Comparison of ENCODE assay signal across 8 mouse cellular contexts in genomic region chr4:102088235-102088867, GRCm38 (mm10). TPM values are rescaled to one million over a fixed set of nuclear protein-coding genes. Genes with fewer than 3 reads are reported as not detected.
DNase-seq lines count a peak whose midpoint lies in the region; ATAC-seq lines count a peak whose summit lies in the region.

No protein-coding gene starts in this region.

- DNase-seq in kidney, postnatal 14 days = no peak
- DNase-seq in cerebellum, postnatal 10 days = peak; percentile 60 to 70
- peak; percentile 25 to 43 for DNase-seq in frontal cortex, postnatal 36 days (ENCODE audit: low spot score in 2 of 2)
- DNase-seq in Muller cell, postnatal 12 days (ENCODE audit: inconsistent ontology term) = no peak

- no peak overlapping the region for H3K27ac ChIP-seq in kidney, embryonic 16.5 days (ENCODE audit: low read length)
- no peak overlapping the region for H3K27ac ChIP-seq in liver, embryonic 16.5 days (ENCODE audit: low read length)
- no peak overlapping the region for H3K27ac ChIP-seq in stomach, embryonic 15.5 days

- H3K4me1 ChIP-seq in kidney, embryonic 16.5 days (ENCODE audit: insufficient read depth, low read length) = 0 out of 2 replicates have a peak, but pooled peaks cover 10% of the 10 kb centered on the region
- no peaks in the 10 kb centered on the region for H3K4me1 ChIP-seq in liver, embryonic 16.5 days (ENCODE audit: control insufficient read depth, low read depth, low read length)
- H3K4me1 ChIP-seq in stomach, embryonic 15.5 days = peaks cover 10% of the 10 kb centered on the region

- H3K9me3 ChIP-seq in kidney, embryonic 16.5 days (ENCODE audit: low read length) = no peaks in the 10 kb centered on the region
- no peaks in the 10 kb centered on the region for H3K9me3 ChIP-seq in liver, embryonic 16.5 days (replicated peaks; ENCODE audit: control insufficient read depth, low read length)
- no peaks in the 10 kb centered on the region for H3K9me3 ChIP-seq in stomach, embryonic 15.5 days

- peak overlapping the region; percentile 57 for H3K4me3 ChIP-seq in kidney, embryonic 16.5 days (ENCODE audit: low read length)
- peak overlapping the region; percentile 14 for H3K4me3 ChIP-seq in liver, embryonic 16.5 days (ENCODE audit: low read depth, low read length)
- H3K4me3 ChIP-seq in stomach, embryonic 15.5 days (replicated peaks) = peak overlapping the region; percentile 50

- ATAC-seq in kidney, embryonic 16.5 days (ENCODE audit: low FRiP score, low TSS enrichment) = peak; percentile 61; the same call in 1 of the 2 replicates
- no peak for ATAC-seq in liver, embryonic 16.5 days (ENCODE audit: low read depth)
- ATAC-seq in stomach, embryonic 15.5 days (ENCODE audit: insufficient read depth, low FRiP score, low read depth) = no peak
- ATAC-seq in megakaryocyte-erythroid progenitor cell, adult 5-6 weeks (replicated peaks; ENCODE audit: low FRiP score, low TSS enrichment, poor library complexity, severe bottlenecking) = no peak

- H3K36me3 ChIP-seq in kidney, embryonic 16.5 days (ENCODE audit: insufficient read depth, low read length) = no peaks in the 10 kb centered on the region
- no peaks in the 10 kb centered on the region for H3K36me3 ChIP-seq in liver, embryonic 16.5 days (ENCODE audit: control insufficient read depth, insufficient read depth)
- no peaks in the 10 kb centered on the region for H3K36me3 ChIP-seq in stomach, embryonic 15.5 days

- peak overlapping the region; percentile 54 for H3K9ac ChIP-seq in kidney, embryonic 16.5 days (replicated peaks; ENCODE audit: low read length)
- H3K9ac ChIP-seq in liver, embryonic 16.5 days (ENCODE audit: low read depth, low read length) = no peak overlapping the region
- H3K9ac ChIP-seq in stomach, embryonic 15.5 days = no peak overlapping the region; the same call in 1 of the 2 replicates

- peak overlapping the region; percentile 95 for H3K4me2 ChIP-seq in kidney, embryonic 16.5 days (replicated peaks; ENCODE audit: low read depth, low read length)
- H3K4me2 ChIP-seq in liver, embryonic 16.5 days (ENCODE audit: low read depth, low read length) = peak overlapping the region; percentile 38
- peak overlapping the region; percentile 99 for H3K4me2 ChIP-seq in stomach, embryonic 15.5 days

- H3K27me3 ChIP-seq in kidney, embryonic 16.5 days (ENCODE audit: insufficient read depth, low read length) = peaks cover 36% of the 10 kb centered on the region
- H3K27me3 ChIP-seq in liver, embryonic 16.5 days (ENCODE audit: control insufficient read depth, insufficient read depth, low read depth, low read length) = peaks cover 17% of the 10 kb centered on the region
- peaks cover 19% of the 10 kb centered on the region for H3K27me3 ChIP-seq in stomach, embryonic 15.5 days (replicated peaks)

- WGBS in kidney, embryonic 16.5 days = 26% methylated on average over 15 of the region's 15 CpGs
- WGBS in liver, embryonic 16.5 days (ENCODE audit: insufficient replicate concordance) = 17% methylated on average over 15 of the region's 15 CpGs
- WGBS in stomach, embryonic 15.5 days = 22% methylated on average over 15 of the region's 15 CpGs

RNA-seq across cellular contexts. Expression of gene Pde4b, which starts 1.0 kb away (rescaled TPM):
- 13.4 and 15.5 TPM in 2 replicates for polyA plus RNA-seq in kidney, embryonic 16.5 days (2015; fragmentation: Nextera tagmentation; extraction: Ambion mirVana)
- 2.1 and 3.1 TPM in 2 replicates for polyA plus RNA-seq in liver, embryonic 16.5 days (2015; fragmentation: Nextera tagmentation; extraction: Ambion mirVana)
- 12.1 and 12.5 TPM in 2 replicates for polyA plus RNA-seq in stomach, embryonic 15.5 days (2015; fragmentation: Nextera tagmentation; extraction: Ambion mirVana)
- 15.6 and 18.0 TPM in 2 replicates for total RNA-seq in megakaryocyte-erythroid progenitor cell, adult 5-6 weeks (2014; fragmentation: Nextera tagmentation)
- 23.9 and 31.7 TPM in 2 replicates for total RNA-seq in megakaryocyte-erythroid progenitor cell, adult 5-6 weeks (2017)

Comparison
In these comparisons a context has a peak if more than half of its experiments do, and no peak if none do; other contexts are left out.
1. H3K4me2 ChIP-seq: peak in every context shown above with its lines; median percentile 99 in stomach, embryonic 15.5 days; 95 in kidney, embryonic 16.5 days; 38 in liver, embryonic 16.5 days.
2. DNase-seq: peak in cerebellum, postnatal 10 days (2 of 2) and frontal cortex, postnatal 36 days (2 of 2); none in kidney, postnatal 14 days (single experiment) and Muller cell, postnatal 12 days (single experiment).
3. Peak in every context shown above with its lines, with median percentiles within 50 percentile points of each other: H3K4me3 ChIP-seq.